ENCODE assay signal across 10 mouse cellular contexts in genomic region chr2:162141845-162142411, GRCm38 (mm10).
A peak's percentile ranks its signal among the peaks of the same experiment; 100 is the strongest.
DNase-seq lines count a peak whose midpoint lies in the region.
"Had no signal": no experiment of that assay in that cellular context is flagged by ENCODE, and none has a peak within 500 bp of the region (broad histone marks: within the 10 kb centered on the region; RNA-seq: fewer than 3 reads in every experiment).

No protein-coding gene starts in this region.

- DNase-seq in frontal cortex, adult 2 months (ENCODE audit: extremely low spot score in 1 of 2, low spot score in 1 of 2) = peak; percentile 28 to 42
- no peak for DNase-seq in frontal cortex, postnatal 25 days (ENCODE audit: low spot score in 2 of 2)
- peak; percentile 22 for DNase-seq in cerebellum, adult 9-10 months
- DNase-seq in left cerebral cortex, adult 11 months (ENCODE audit: low spot score) = peak; percentile 7
- DNase-seq in telencephalon, adult 2 months (ENCODE audit: low read depth, low spot score) = peak; percentile 27
- no peak for DNase-seq in urinary bladder, adult 2 months (ENCODE audit: low spot score)
- no peak for DNase-seq in layer of hippocampus, postnatal 14 days (ENCODE audit: low spot score in 2 of 2)
- DNase-seq: forebrain, postnatal 0 days; heart, postnatal 36 days; thymus, postnatal 4 days had no signal

Comparison
In these comparisons a context has a peak if more than half of its experiments do, and no peak if none do; other contexts are left out.
1. DNase-seq: peak in frontal cortex, adult 2 months (2 of 2), cerebellum, adult 9-10 months (single experiment), left cerebral cortex, adult 11 months (single experiment) and telencephalon, adult 2 months (single experiment); none in frontal cortex, postnatal 25 days (0 of 2), urinary bladder, adult 2 months (single experiment) and layer of hippocampus, postnatal 14 days (0 of 2).